Mouse (Mus musculus): ENCODE measurements around the gene Dgcr2. TPM values are rescaled to one million over a fixed set of nuclear protein-coding genes. Genes with fewer than 3 reads are reported as not detected.

Gene Dgcr2
- polyA plus RNA-seq, 1 experiment from 2014 or later, result 83.3 TPM

DNA sequence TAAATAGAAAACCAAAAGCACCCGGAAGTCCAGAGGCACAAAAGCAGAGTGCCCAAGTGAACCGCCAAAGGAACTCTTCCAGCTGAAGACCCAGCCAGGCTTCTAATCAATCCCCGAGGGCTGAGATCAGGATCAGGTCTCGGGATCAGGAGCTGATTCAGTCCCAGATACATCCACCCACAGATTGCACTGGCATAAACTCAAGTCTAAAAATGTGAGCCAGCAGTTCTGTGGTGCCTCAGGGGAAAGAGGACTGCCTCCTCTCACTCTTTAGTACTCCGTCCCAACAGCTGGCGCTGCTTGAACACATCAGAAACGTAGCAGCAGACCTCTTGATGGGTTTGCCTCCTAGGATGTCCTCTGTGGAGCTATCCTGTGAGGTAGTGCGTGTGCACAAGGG, 81.8 kb downstream of the Dgcr2 start:
- H3K4me3 ChIP-seq (ENCODE audit: low read depth, low read length), result no peak overlapping the region
- H3K4me1 ChIP-seq (replicated peaks; ENCODE audit: control insufficient read depth, insufficient read depth, low read length), result 0 out of 2 replicates have a peak, but pooled peaks cover 8% of the 10 kb centered on the region
- H3K27ac ChIP-seq (ENCODE audit: low read depth), result no peak overlapping the region
- no peak for ATAC-seq (replicated peaks; ENCODE audit: low FRiP score, low TSS enrichment, low read depth)
- H3K9ac ChIP-seq (ENCODE audit: low read length), result no peak overlapping the region
- peaks cover 7% of the 10 kb centered on the region for H3K27me3 ChIP-seq (replicated peaks; ENCODE audit: control insufficient read depth, insufficient read depth, low read length)
- no peak for DNase-seq (ENCODE audit: low spot score)
- H3K4me2 ChIP-seq (ENCODE audit: low read length), result no peak overlapping the region
- H3K36me3 ChIP-seq (ENCODE audit: control insufficient read depth, insufficient read depth, low read length), result no peaks in the 10 kb centered on the region
- no peaks in the 10 kb centered on the region for H3K9me3 ChIP-seq (ENCODE audit: control insufficient read depth, low read length)
- WGBS, result 85% methylated on average over 8 of the region's 8 CpGs

GRCm38 (mm10) chr16:17815411-17816402, 82.7 kb downstream of the Dgcr2 start:
- 2% methylated on average over 61 of the region's 63 CpGs for WGBS
- peak; percentile 85 for ATAC-seq (replicated peaks; ENCODE audit: low FRiP score, low TSS enrichment, low read depth)

DNA sequence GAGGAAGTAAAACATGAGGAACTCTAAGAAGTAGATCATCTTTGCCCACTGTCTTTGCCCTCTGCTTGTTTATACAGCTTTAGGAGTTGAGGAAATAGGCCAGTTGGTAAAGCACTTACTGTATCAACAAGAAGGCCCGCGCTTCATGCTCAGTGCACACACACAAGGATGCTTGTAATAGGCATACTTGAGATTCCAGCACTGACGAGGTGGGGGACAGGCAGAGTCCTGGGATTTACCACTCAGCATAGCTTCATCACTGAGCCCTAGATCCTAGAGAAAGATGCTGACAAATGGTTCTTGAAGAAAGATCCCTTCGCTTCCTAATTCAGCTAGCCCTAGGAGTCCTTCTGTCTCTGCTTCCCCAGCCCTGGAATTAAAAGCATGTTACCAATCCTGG, 85.2 kb downstream of the Dgcr2 start:
- DNase-seq (ENCODE audit: low spot score), result no peak
- peaks cover 3% of the 10 kb centered on the region; the same call in 1 of the 2 replicates for H3K27me3 ChIP-seq (replicated peaks; ENCODE audit: control insufficient read depth, insufficient read depth, low read length)
- WGBS, result 39% methylated on average over 4 of the region's 4 CpGs

More at GRCm38 (mm10) chr16:17815411-17816402, 82.7 kb downstream of the Dgcr2 start:
- Histone ChIP-seq H3K27ac (ENCODE audit: low read depth) (no peak overlapping the region), H3K4me2 (ENCODE audit: low read length) (peak overlapping the region; percentile 86), H3K36me3 (ENCODE audit: control insufficient read depth, insufficient read depth, low read length) (no peaks in the 10 kb centered on the region), H3K9ac (ENCODE audit: low read length) (peak overlapping the region; percentile 67), H3K27me3 (replicated peaks; ENCODE audit: control insufficient read depth, insufficient read depth, low read length) (peaks cover 3% of the 10 kb centered on the region), H3K4me3 (ENCODE audit: low read depth, low read length) (peak overlapping the region; percentile 45), H3K9me3 (ENCODE audit: control insufficient read depth, low read length) (no peaks in the 10 kb centered on the region), H3K4me1 (replicated peaks; ENCODE audit: control insufficient read depth, insufficient read depth, low read length) (0 out of 2 replicates have a peak, but pooled peaks cover 8% of the 10 kb centered on the region)
- peak; percentile 93 for DNase-seq (ENCODE audit: low spot score)

GRCm38 (mm10) chr16:17812120-17812519, 86.2 kb downstream of the Dgcr2 start:
- Histone ChIP-seq H3K4me2 (ENCODE audit: low read length) (no peak overlapping the region), H3K27me3 (replicated peaks; ENCODE audit: control insufficient read depth, insufficient read depth, low read length) (peaks cover 3% of the 10 kb centered on the region; the same call in 1 of the 2 replicates), H3K36me3 (ENCODE audit: control insufficient read depth, insufficient read depth, low read length) (0 out of 2 replicates have a peak, but pooled peaks cover 5% of the 10 kb centered on the region), H3K4me3 (ENCODE audit: low read depth, low read length) (no peak overlapping the region), H3K4me1 (replicated peaks; ENCODE audit: control insufficient read depth, insufficient read depth, low read length) (peaks cover 32% of the 10 kb centered on the region), H3K9me3 (ENCODE audit: control insufficient read depth, low read length) (no peaks in the 10 kb centered on the region), H3K27ac (ENCODE audit: low read depth) (no peak overlapping the region), H3K9ac (ENCODE audit: low read length) (no peak overlapping the region)
- ATAC-seq (replicated peaks; ENCODE audit: low FRiP score, low TSS enrichment, low read depth), result no peak
- WGBS, result 7% methylated on average over 5 of the region's 5 CpGs
- no peak for DNase-seq (ENCODE audit: low spot score)

More for the DNA sequence above, 85.2 kb downstream of the Dgcr2 start:
- Histone ChIP-seq H3K27ac (ENCODE audit: low read depth) (no peak overlapping the region), H3K4me2 (ENCODE audit: low read length) (no peak overlapping the region), H3K4me3 (ENCODE audit: low read depth, low read length) (no peak overlapping the region), H3K9me3 (ENCODE audit: control insufficient read depth, low read length) (no peaks in the 10 kb centered on the region), H3K4me1 (replicated peaks; ENCODE audit: control insufficient read depth, insufficient read depth, low read length) (peaks cover 23% of the 10 kb centered on the region), H3K9ac (ENCODE audit: low read length) (no peak overlapping the region), H3K36me3 (ENCODE audit: control insufficient read depth, insufficient read depth, low read length) (0 out of 2 replicates have a peak, but pooled peaks cover 2% of the 10 kb centered on the region)
- ATAC-seq (replicated peaks; ENCODE audit: low FRiP score, low TSS enrichment, low read depth), result no peak

DNA sequence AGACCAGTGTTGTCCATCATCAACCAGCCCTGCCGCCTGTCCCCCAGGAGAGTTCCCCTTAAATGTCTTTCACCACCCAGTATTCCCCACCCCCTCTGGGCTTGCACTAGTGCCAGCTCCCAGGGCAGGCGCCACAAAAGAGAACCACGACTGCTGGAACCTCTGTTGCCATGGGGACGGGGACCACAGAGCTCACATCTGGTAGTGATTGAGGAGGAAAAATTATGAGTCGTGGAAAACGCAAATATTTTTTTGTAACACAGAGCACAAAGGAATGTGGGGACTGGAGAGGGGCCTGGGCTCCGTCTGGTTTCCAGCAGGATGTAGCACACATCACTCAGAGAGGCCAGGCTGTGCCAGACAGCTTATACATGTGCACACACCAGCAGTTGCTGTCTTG, 88.7 kb downstream of the Dgcr2 start:
- H3K9ac ChIP-seq (ENCODE audit: low read length), result no peak overlapping the region
- no peak overlapping the region for H3K4me2 ChIP-seq (ENCODE audit: low read length)
- 16% methylated on average over 7 of the region's 7 CpGs for WGBS
- ATAC-seq (replicated peaks; ENCODE audit: low FRiP score, low TSS enrichment, low read depth) (peak; percentile 56), DNase-seq (ENCODE audit: low spot score) (peak; percentile 63)
- H3K36me3 ChIP-seq (ENCODE audit: control insufficient read depth, insufficient read depth, low read length), result 0 out of 2 replicates have a peak, but pooled peaks cover 5% of the 10 kb centered on the region
- H3K4me3 ChIP-seq (ENCODE audit: low read depth, low read length), result no peak overlapping the region
- no peaks in the 10 kb centered on the region for H3K9me3 ChIP-seq (ENCODE audit: control insufficient read depth, low read length)
- peaks cover 34% of the 10 kb centered on the region for H3K4me1 ChIP-seq (replicated peaks; ENCODE audit: control insufficient read depth, insufficient read depth, low read length)
- H3K27ac ChIP-seq (ENCODE audit: low read depth), result peak overlapping the region; percentile 77
- peaks cover 19% of the 10 kb centered on the region for H3K27me3 ChIP-seq (replicated peaks; ENCODE audit: control insufficient read depth, insufficient read depth, low read length)

GRCm38 (mm10) chr16:17809125-17809524, 89.2 kb downstream of the Dgcr2 start:
- Histone ChIP-seq H3K4me3 (ENCODE audit: low read depth, low read length) (no peak overlapping the region), H3K9me3 (ENCODE audit: control insufficient read depth, low read length) (no peaks in the 10 kb centered on the region), H3K9ac (ENCODE audit: low read length) (no peak overlapping the region), H3K4me1 (replicated peaks; ENCODE audit: control insufficient read depth, insufficient read depth, low read length) (peaks cover 40% of the 10 kb centered on the region), H3K27ac (ENCODE audit: low read depth) (peak overlapping the region; percentile 77), H3K27me3 (replicated peaks; ENCODE audit: control insufficient read depth, insufficient read depth, low read length) (peaks cover 21% of the 10 kb centered on the region), H3K36me3 (ENCODE audit: control insufficient read depth, insufficient read depth, low read length) (0 out of 2 replicates have a peak, but pooled peaks cover 5% of the 10 kb centered on the region), H3K4me2 (ENCODE audit: low read length) (no peak overlapping the region)
- 80% methylated on average over 4 of the region's 4 CpGs for WGBS
- ATAC-seq (replicated peaks; ENCODE audit: low FRiP score, low TSS enrichment, low read depth) (no peak), DNase-seq (ENCODE audit: low spot score) (no peak)

- peaks cover 57% of the 10 kb centered on the region for H3K4me1 ChIP-seq (replicated peaks; ENCODE audit: control insufficient read depth, insufficient read depth, low read length)
- peak overlapping the region; percentile 65 for H3K4me2 ChIP-seq (ENCODE audit: low read length)
- H3K27me3 ChIP-seq (replicated peaks; ENCODE audit: control insufficient read depth, insufficient read depth, low read length), result peaks cover 36% of the 10 kb centered on the region
- H3K9ac ChIP-seq (ENCODE audit: low read length), result peak overlapping the region; percentile 42
- H3K27ac ChIP-seq (ENCODE audit: low read depth), result peak overlapping the region; percentile 36; the same call in 1 of the 2 replicates
- WGBS, result 8% methylated on average over 72 of the region's 73 CpGs
- peak overlapping the region; percentile 31 for H3K4me3 ChIP-seq (ENCODE audit: low read depth, low read length)
- no peaks in the 10 kb centered on the region for H3K9me3 ChIP-seq (ENCODE audit: control insufficient read depth, low read length)
- peak; percentile 90 for DNase-seq (ENCODE audit: low spot score)
- ATAC-seq (replicated peaks; ENCODE audit: low FRiP score, low TSS enrichment, low read depth), result peak; percentile 55
- H3K36me3 ChIP-seq (ENCODE audit: control insufficient read depth, insufficient read depth, low read length), result peaks cover 14% of the 10 kb centered on the region; the same call in 1 of the 2 replicates
Observed at GRCm38 (mm10) chr16:17807192-17808009, 91.0 kb downstream of the Dgcr2 start.

GRCm38 (mm10) chr16:17806581-17807191, 91.7 kb downstream of the Dgcr2 start:
- Histone ChIP-seq H3K27me3 (replicated peaks; ENCODE audit: control insufficient read depth, insufficient read depth, low read length) (peaks cover 43% of the 10 kb centered on the region), H3K4me1 (replicated peaks; ENCODE audit: control insufficient read depth, insufficient read depth, low read length) (peaks cover 64% of the 10 kb centered on the region)

More at GRCm38 (mm10) chr16:17806581-17807191, 91.7 kb downstream of the Dgcr2 start:
- WGBS, result 14% methylated on average over 48 of the region's 50 CpGs
- Histone ChIP-seq H3K9me3 (ENCODE audit: control insufficient read depth, low read length) (no peaks in the 10 kb centered on the region), H3K4me3 (ENCODE audit: low read depth, low read length) (peak overlapping the region; percentile 31), H3K27ac (ENCODE audit: low read depth) (peak overlapping the region; percentile 36; the same call in 1 of the 2 replicates), H3K36me3 (ENCODE audit: control insufficient read depth, insufficient read depth, low read length) (peaks cover 14% of the 10 kb centered on the region; the same call in 1 of the 2 replicates), H3K4me2 (ENCODE audit: low read length) (peak overlapping the region; percentile 65), H3K9ac (ENCODE audit: low read length) (peak overlapping the region; percentile 42)
- ATAC-seq (replicated peaks; ENCODE audit: low FRiP score, low TSS enrichment, low read depth) (no peak), DNase-seq (ENCODE audit: low spot score) (peak; percentile 81)
